Mouse (Mus musculus): ENCODE data around the gene Atpaf1. TPM values are rescaled to one million over a fixed set of nuclear protein-coding genes. Genes with fewer than 3 reads are reported as not detected.

The Atpaf1 gene
- polyA plus RNA-seq, 1 experiment: 31.5 TPM

DNA sequence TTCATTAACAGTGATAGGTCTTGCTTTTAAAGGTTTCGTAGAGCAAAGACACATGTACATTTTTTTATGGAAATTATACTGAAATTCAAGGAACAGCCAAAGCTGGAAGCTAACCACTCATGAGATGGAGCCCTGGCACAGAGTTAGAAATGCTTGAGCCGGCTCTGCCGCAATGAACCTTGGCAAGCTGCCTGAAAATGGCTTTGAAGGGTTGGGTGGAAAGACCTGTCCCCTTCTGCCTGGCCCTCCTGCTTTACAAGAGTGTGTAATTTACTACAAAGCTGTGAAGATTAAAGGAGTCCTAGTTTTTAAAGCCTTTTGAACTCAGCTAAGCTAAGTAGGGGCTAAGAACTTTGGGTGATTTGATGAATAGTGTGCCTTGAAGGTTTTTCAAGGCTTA lies 23.4 kb upstream of the Atpaf1 start:
- TF ChIP-seq CTCF (IDR thresholded peaks at IDR 0.05; ENCODE audit: borderline replicate concordance, insufficient read depth, low read length) (no peak), POLR2A (IDR thresholded peaks at IDR 0.05; ENCODE audit: low read depth, low read length) (no peak)

DNA sequence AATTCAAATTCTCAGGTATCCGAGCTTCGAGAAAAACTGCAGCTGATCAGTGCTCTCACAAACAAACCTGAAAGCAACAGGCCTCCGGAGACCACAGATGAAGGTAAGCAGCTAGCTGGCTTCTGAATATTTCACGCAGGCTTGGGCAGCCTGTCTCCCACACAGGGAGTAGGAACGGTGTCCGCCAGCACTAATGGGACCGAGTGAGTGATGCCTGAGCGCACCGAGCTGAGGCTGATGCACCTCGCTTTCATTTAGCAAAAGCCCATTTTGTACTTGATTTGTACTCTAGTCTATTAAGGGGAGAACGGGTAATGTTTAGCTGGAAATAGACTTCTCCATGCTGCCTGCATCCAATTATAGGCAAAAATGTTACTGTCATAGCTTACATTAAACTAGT lies 20.0 kb upstream of the Atpaf1 start:
- H3K27ac ChIP-seq (ENCODE audit: insufficient read depth, low read length): no peak overlapping the region
- H3K4me3 ChIP-seq (ENCODE audit: insufficient read depth, low read length): no peak overlapping the region
- H3K4me1 ChIP-seq (ENCODE audit: control insufficient read depth, insufficient read depth, low read length): no peaks in the 10 kb centered on the region
- TF ChIP-seq CTCF (IDR thresholded peaks at IDR 0.05; ENCODE audit: borderline replicate concordance, insufficient read depth, low read length): no peak
- no peak for TF ChIP-seq POLR2A (IDR thresholded peaks at IDR 0.05; ENCODE audit: low read depth, low read length)

More for the DNA sequence above, 23.4 kb upstream of the Atpaf1 start:
- peaks cover 2% of the 10 kb centered on the region; the same call in 1 of the 2 replicates for H3K4me1 ChIP-seq (ENCODE audit: control insufficient read depth, insufficient read depth, low read length)
- no peak overlapping the region for H3K27ac ChIP-seq (ENCODE audit: insufficient read depth, low read length)
- no peak overlapping the region for H3K4me3 ChIP-seq (ENCODE audit: insufficient read depth, low read length)

DNA sequence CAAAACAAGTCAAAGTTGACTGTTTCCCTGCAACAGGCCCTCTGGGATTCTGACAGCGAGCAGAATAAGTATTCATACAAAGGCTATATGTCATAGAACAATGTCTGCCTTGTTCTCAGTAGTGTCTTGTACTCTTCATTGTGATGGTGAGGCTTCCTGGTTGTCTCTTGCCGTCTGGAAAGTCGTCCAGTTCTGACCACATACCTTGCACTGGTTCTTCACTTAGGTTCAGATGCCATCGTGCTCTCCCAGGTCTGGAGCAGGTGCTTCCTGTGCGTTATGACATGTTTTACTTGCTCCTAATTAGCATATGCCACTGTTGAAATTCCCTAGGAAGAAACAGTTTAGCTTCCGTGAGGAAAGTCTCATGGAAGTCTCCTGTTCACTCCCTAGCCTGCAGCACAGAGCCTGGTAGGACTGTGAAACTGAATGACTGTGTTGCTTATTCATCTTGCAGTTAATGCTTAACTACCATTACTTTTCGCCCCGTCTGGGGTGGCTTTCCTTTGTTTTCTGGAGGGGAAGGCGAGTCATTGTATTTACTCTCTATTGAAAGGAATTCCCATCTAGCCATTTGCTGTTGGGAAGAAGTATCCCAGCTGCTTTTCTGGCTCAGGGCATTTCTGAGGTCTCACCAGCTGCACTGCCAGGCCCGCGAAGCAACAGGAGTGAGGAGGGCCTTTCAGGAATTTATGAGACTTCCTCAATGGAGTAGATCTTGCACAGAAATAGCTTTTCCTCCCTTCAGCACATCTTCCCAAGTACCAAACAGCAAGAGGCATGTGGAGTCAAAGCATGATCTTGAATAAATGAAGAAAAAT lies 16.8 kb upstream of the Atpaf1 start:
- Histone ChIP-seq H3K4me3 (ENCODE audit: insufficient read depth, low read length) (no peak overlapping the region), H3K27ac (ENCODE audit: insufficient read depth, low read length) (no peak overlapping the region), H3K4me1 (ENCODE audit: control insufficient read depth, insufficient read depth, low read length) (no peaks in the 10 kb centered on the region)
- TF ChIP-seq POLR2A (IDR thresholded peaks at IDR 0.05; ENCODE audit: low read depth, low read length) (no peak), CTCF (IDR thresholded peaks at IDR 0.05; ENCODE audit: borderline replicate concordance, insufficient read depth, low read length) (no peak)

DNA sequence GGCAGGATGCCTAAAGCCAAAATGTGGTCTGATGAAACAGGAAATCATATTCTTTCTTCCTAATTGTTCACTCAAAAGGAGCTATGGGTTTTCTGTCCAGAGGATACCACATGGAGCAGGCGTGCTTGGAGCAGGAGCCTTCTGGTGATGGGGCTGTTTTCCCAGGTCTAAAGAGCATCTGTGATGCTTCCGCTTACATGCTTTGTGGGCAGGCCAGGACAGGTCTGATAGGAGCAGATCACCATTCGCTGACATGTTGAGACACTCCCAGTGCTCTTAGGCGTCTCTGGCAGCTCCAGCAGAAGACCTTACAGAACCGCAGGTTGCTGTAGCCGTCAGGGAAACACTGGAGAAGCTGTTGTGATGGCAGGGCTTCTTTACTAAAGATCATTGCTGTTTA lies 9.6 kb upstream of the Atpaf1 start:
- Histone ChIP-seq H3K4me3 (ENCODE audit: insufficient read depth, low read length) (no peak overlapping the region), H3K27ac (ENCODE audit: insufficient read depth, low read length) (no peak overlapping the region), H3K4me1 (ENCODE audit: control insufficient read depth, insufficient read depth, low read length) (no peaks in the 10 kb centered on the region)
- TF ChIP-seq CTCF (IDR thresholded peaks at IDR 0.05; ENCODE audit: borderline replicate concordance, insufficient read depth, low read length) (no peak), POLR2A (IDR thresholded peaks at IDR 0.05; ENCODE audit: low read depth, low read length) (no peak)

DNA sequence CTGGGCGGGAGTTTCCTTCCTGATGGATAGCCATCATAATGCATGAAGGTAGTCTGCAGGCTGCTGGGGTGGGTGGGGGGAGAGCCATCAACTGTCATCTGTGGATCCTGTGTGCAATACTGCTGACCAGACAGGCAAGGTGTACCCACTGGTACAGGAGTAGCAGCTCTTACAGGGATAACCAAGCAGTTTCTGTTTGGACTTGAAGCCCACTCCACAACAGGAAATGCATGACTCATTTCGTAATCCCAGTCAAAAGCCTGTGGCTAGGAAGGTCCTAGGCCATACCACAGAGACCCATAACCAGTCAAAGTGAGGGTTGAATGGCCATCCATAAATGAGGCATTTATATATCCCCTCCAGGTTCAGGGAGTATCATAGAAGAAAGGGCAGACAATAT lies 7.0 kb upstream of the Atpaf1 start:
- Histone ChIP-seq H3K27ac (ENCODE audit: insufficient read depth, low read length) (no peak overlapping the region), H3K4me3 (ENCODE audit: insufficient read depth, low read length) (no peak overlapping the region), H3K4me1 (ENCODE audit: control insufficient read depth, insufficient read depth, low read length) (no peaks in the 10 kb centered on the region)
- TF ChIP-seq POLR2A (IDR thresholded peaks at IDR 0.05; ENCODE audit: low read depth, low read length) (no peak), CTCF (IDR thresholded peaks at IDR 0.05; ENCODE audit: borderline replicate concordance, insufficient read depth, low read length) (no peak)

DNA sequence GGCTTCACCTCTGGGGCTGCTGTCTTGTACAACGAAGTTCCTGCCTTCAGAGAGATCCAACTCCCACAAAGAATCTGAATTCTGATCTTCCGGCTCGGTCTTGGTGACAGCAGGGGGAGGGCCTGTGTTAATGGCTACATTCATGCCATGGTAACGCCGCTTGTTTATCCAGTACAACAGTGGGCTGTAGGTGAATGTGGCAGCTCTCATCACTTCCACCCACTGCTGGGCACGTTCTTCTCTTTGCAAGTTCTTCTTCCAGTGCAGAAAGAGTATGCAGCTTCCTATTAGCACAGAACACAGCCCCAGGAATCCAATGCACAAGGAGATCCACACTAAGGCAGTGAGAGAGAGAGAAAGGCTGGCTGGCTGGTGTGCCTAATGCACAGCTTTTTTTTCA lies 4.3 kb upstream of the Atpaf1 start:
- Histone ChIP-seq H3K27ac (ENCODE audit: insufficient read depth, low read length) (no peak overlapping the region), H3K4me1 (ENCODE audit: control insufficient read depth, insufficient read depth, low read length) (no peaks in the 10 kb centered on the region)
- TF ChIP-seq POLR2A (IDR thresholded peaks at IDR 0.05; ENCODE audit: low read depth, low read length) (no peak), CTCF (IDR thresholded peaks at IDR 0.05; ENCODE audit: borderline replicate concordance, insufficient read depth, low read length) (no peak)

DNA sequence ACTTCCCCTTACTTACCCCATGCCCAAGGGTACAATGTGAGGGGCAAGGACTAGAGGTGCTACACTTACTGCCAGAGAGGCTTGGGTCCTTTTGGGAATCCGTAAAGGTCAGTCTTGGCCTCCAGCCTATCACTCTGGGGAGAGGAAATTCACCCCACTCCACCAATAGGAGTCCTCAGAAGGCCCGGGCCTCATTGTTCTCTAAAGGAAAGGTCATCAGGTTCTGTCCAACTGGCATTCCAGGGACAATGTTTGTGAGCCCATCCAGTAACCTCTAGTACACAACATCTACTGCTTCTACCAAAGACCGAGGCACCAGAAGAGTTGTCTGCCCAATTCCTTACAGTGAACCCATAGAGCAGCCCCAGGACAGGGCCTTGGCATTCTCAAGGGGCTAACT lies 3.7 kb upstream of the Atpaf1 start, which contains the start of gene Tex38:
Gene Tex38 (minus strand): TSS at position 101 of the 400 bp plus-strand sequence.
- Histone ChIP-seq H3K4me3 (ENCODE audit: insufficient read depth, low read length) (no peak within 1 kb of the TSS), H3K4me1 (ENCODE audit: control insufficient read depth, insufficient read depth, low read length) (peaks cover 3% of the 10 kb centered on the region; the same call in 1 of the 2 replicates), H3K27ac (ENCODE audit: insufficient read depth, low read length) (no peak within 1 kb of the TSS)
- TF ChIP-seq CTCF (IDR thresholded peaks at IDR 0.05; ENCODE audit: borderline replicate concordance, insufficient read depth, low read length): no peak
- no peak for TF ChIP-seq POLR2A (IDR thresholded peaks at IDR 0.05; ENCODE audit: low read depth, low read length)

More for the DNA sequence above, 4.3 kb upstream of the Atpaf1 start:
- H3K4me3 ChIP-seq (ENCODE audit: insufficient read depth, low read length): no peak overlapping the region

DNA sequence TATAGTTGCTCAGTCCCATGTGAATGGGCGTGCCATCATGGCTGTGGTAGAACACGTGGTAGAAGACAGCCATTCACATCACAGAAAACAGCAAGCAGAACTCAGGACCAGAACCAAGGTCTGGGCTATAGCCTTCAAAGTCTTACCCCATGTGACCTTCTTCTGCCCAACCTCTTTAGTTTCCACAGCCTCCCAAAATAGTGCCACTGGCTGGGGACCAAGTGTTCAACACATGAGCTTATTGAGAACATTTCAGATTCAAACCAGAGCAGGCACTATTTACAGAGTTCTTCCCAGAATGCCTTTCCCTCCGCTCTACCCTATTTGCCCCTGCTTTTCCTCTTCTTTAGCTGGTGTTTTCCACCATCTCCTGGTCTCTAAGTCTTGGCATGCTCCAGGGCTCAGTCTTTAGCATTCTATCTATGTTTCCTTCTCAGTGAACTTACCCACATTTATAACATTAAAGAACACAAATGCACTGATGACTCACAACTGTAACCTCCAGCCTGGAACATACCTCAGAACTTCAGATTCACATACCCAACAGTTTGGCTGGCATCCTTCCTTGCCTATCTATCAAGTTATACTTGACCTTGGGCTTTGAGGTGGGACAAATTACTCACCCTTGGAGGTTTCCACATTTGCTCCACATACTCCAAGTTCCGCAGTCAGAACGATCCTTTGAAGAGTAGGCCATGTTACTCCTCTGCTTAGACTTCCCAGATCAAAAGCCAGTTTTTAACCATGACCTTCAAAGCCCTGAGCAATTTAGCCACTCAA lies 2.4 kb upstream of the Atpaf1 start:
- no peak overlapping the region for H3K27ac ChIP-seq (ENCODE audit: insufficient read depth, low read length)
- H3K4me3 ChIP-seq (ENCODE audit: insufficient read depth, low read length): no peak overlapping the region
- peaks cover 3% of the 10 kb centered on the region; the same call in 1 of the 2 replicates for H3K4me1 ChIP-seq (ENCODE audit: control insufficient read depth, insufficient read depth, low read length)
- TF ChIP-seq CTCF (IDR thresholded peaks at IDR 0.05; ENCODE audit: borderline replicate concordance, insufficient read depth, low read length): no peak
- TF ChIP-seq POLR2A (IDR thresholded peaks at IDR 0.05; ENCODE audit: low read depth, low read length): no peak

DNA sequence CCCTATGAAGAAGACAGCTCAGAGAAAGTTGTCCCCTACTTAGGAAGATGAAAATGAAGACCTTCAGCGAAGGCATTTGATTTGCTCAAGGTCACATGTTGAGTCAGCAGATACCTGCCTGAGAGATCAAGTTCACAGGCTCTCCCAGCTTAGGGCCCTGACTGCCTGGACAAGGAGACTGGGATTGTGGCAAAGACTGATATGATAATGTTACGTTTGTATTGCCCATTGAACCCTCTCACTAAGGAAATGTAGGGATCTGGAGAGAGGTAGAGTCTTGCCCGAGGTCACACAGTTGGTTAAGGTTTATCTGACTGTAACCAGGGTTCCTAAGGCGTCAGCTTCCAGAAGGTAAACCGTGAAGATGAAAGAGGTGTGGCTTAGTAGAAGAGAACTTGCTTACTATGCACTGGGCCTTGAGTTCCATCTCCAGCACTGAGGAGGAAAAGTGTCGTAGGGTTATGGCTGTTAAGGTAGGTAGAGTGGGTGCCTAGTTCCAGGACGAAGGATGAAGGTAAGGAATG lies 961 bp downstream of the Atpaf1 start:
- H3K4me1 ChIP-seq (ENCODE audit: control insufficient read depth, insufficient read depth, low read length): peaks cover 3% of the 10 kb centered on the region; the same call in 1 of the 2 replicates
- TF ChIP-seq CTCF (IDR thresholded peaks at IDR 0.05; ENCODE audit: borderline replicate concordance, insufficient read depth, low read length) (no peak), POLR2A (IDR thresholded peaks at IDR 0.05; ENCODE audit: low read depth, low read length) (no peak)
- no peak overlapping the region for H3K27ac ChIP-seq (ENCODE audit: insufficient read depth, low read length)
- peak overlapping the region; percentile 69 for H3K4me3 ChIP-seq (ENCODE audit: insufficient read depth, low read length)

Measured in embryonic fibroblast, embryonic 13.5 days (primary cell).